Mouse (Mus musculus): ENCODE measurements around the gene Clec3b. TPM values are rescaled to one million over a fixed set of nuclear protein-coding genes. Genes with fewer than 3 reads are reported as not detected.

The Clec3b gene
- total RNA-seq (2023): 0.81 TPM in 1 of 4 replicates, not detected in the others

GRCm38 (mm10) chr9:123150241-123151020 lies at the start of gene Clec3b:
Gene Clec3b, plus strand, starts transcription at chr9:123150946.

DNA sequence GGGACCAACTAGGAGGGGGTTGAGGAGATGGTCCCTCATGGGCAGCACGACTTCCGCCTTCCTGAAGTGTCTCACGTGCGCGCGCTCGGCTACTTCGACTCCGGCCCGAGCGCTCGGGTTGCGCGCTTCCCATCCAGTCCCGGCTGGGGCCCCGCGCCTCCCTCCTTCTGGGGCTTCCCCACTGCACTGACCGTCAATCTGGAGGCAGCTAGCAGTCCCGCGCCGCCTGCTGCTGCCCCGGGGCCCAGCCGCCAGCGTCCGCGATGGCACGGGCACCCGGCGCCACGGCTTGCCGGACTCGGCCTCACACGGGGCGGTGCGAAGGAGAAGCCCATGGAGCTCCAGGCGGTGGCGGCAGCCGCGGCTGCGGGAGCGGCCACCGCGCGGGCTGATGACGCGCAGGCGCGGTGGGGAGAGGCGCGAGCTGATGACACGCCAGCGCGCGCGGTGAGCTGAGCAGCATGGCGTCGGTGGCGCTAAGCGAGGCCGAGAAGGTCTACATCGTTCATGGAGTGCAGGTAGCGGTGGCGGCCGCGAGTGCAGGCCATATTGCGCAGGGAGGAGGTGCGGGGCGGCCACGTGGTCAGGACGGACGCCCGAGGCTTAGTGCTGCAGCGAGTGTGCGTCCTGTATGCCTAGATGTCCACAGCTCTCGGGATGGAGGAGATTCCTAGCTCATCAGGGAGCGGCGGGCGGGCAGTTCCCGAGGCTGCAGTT lies 37.8 kb upstream of the Clec3b start, which contains the start of the genes Zdhhc3 and Exosc7:
Gene Zdhhc3 (minus strand): TSS at position 401 of the 717 bp plus-strand sequence.
Gene Exosc7 (plus strand): TSS at position 411 of the 717 bp plus-strand sequence.

Other genes with a start within 250 kb of the Clec3b start
- gene Zfp105, start 227.9 kb upstream of the Clec3b start, total RNA-seq (2023): not detected in 4 replicates
- gene 1110059G10Rik, start 199.9 kb upstream of the Clec3b start, total RNA-seq (2023): 38.4 to 54.6 TPM (median 50.7 TPM) in 4 replicates
- 1.8 to 5.3 TPM (median 5.0 TPM) in 4 replicates for gene Kif15, start 199.9 kb upstream of the Clec3b start, total RNA-seq (2023)
- 14.2 to 17.5 TPM (median 15.6 TPM) in 4 replicates for gene Tmem42, start 129.6 kb upstream of the Clec3b start, total RNA-seq (2023)
- 0.56 to 0.83 TPM (median 0.70 TPM) in 3 of 4 replicates, not detected in the other for gene Tgm4, start 116.2 kb upstream of the Clec3b start, total RNA-seq (2023)
- gene Zdhhc3, start 37.7 kb upstream of the Clec3b start, total RNA-seq (2023): 41.4 to 47.2 TPM (median 43.8 TPM) in 4 replicates
- gene Exosc7, start 37.7 kb upstream of the Clec3b start, total RNA-seq (2023): 35.4 to 41.0 TPM (median 36.9 TPM) in 4 replicates
- 0.12 TPM in 1 of 4 replicates, not detected in the others for gene Cdcp1, start 65.1 kb downstream of the Clec3b start, total RNA-seq (2023)
- not detected in 4 replicates for gene Tmem158, start 109.8 kb downstream of the Clec3b start, total RNA-seq (2023)
- 392 to 639 TPM (median 430 TPM) in 4 replicates for gene Lars2, start 216.0 kb downstream of the Clec3b start, total RNA-seq (2023)